Mouse (Mus musculus) MN1 (cell line): Measurements from ENCODE around the gene Chac1.

ENCODE experiments used
- DNase-seq: peaks from one replicate; pipeline ENCODE4 v3.0.0-alpha.2; 2016; ENCODE audit warnings: low spot score

The Chac1 gene

DNA sequence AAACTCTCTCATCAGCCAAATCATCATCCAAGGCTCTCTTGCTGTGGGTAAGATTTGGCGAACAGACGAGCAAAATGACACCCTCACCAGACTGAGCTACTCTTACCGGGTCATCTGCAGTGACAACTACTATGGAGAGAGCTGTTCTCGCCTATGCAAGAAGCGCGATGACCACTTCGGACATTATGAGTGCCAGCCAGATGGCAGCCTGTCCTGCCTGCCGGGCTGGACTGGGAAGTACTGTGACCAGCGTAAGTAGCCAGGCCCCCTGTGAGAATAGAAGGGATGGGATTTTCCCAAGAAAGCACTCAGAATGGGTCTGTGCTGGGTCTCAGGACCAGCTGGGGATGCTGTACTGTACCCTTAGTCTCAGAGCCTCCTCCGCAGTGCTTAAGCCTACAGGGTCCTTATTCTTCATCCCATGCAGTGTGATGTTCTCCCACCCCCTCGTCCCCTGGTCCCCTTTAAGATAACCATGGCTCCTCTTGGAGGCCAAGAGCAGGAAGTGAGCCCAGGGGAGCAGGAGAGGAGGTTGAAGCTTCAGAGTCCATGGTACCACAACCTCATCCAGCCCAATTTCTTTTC is 23.0 kb upstream of the Chac1 start:
- no peak for DNase-seq

DNA sequence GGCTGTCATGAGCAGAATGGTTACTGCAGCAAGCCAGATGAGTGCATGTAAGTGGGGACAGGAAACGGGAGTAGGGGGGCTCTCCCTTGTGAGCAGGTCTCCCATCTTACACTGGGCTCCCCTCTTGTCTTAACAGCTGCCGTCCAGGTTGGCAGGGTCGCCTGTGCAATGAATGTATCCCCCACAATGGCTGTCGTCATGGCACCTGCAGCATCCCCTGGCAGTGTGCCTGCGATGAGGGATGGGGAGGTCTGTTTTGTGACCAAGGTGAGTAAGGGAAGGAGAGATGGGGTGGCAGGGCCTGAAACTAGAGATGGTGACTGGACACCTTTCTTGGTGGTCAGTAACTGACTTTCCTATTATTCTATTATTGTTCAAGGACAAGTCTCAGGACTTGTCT is 22.5 kb upstream of the Chac1 start:
- DNase-seq, result no peak

GRCm38 (mm10) chr2:119329123-119329817 is 21.8 kb upstream of the Chac1 start:
- no peak for DNase-seq

GRCm38 (mm10) chr2:119330795-119331194 is 20.2 kb upstream of the Chac1 start:
- no peak for DNase-seq

GRCm38 (mm10) chr2:119332177-119332661 is 18.8 kb upstream of the Chac1 start:
- no peak for DNase-seq

- DNase-seq, result no peak
Measured at GRCm38 (mm10) chr2:119334135-119334534, 16.9 kb upstream of the Chac1 start.

DNA sequence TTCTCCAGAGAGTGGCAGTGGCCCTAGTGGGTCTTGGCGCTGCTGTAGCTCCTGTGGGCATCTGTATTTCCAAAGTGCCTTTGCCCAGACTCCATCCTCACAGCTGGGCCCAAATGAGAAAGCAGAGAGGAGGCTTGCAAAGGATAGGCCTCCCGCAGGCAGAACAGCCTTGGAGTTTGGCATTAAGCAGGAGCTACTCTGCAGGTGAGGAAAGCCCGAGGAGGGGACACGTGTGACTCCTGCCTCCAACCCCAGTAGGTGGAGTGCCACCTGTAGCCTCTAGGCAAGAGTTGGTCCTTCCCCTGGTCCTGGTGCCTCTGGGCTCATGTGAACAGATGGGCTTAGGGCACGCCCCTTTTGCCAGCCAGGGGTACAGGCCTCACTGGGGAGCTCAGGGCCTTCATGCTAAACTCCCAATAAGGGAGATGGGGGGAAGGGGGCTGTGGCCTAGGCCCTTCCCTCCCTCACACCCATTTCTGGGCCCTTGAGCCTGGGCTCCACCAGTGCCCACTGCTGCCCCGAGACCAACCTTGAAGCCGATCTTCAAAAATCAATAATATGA is 16.0 kb upstream of the Chac1 start:
- DNase-seq, result no peak

- no peak for DNase-seq
Measured at GRCm38 (mm10) chr2:119335535-119335934, 15.5 kb upstream of the Chac1 start.

GRCm38 (mm10) chr2:119336002-119336401 is 15.0 kb upstream of the Chac1 start:
- no peak for DNase-seq

GRCm38 (mm10) chr2:119336470-119336869 is 14.6 kb upstream of the Chac1 start:
- DNase-seq, result no peak

DNA sequence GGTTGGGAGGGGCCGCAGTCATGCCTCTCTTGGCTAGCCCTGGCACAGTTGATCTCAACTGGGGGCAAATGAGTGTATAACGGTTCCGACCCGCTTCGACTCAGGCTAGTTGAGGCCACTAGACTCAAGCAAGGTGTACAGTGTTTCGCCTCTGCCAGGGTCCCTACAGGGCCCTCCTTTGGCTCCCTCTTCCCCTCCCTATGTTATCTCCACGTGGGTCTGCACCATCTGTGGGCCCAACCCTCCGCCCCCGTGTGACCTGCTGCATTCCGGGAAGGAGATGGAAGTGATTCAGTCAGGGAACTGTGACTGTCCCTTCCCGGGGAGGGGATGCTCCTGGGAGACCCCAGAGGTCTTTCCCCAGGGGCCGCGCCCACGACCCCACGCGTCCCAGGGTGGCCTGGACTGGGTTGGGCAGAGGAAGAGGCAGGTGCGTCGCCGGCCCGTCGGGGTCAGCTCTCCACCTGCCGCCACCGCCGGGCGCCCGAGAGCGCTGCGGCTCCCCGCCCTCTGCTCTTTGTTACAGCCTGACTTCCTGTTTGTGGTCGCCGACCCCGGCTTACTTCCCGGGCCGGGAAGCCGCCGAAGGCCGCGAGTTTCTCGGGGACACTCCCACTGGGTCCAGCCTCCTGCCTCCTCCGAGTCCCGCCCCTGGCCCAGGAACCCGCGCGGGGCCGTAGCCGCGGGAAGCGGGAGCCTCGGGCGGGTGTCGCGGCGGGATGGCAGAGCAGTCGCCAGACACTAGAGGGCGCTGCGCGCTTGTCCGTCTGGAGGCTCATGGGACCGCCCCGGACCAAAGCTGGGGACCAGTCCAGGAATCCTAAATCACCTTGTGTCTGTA is 13.4 kb upstream of the Chac1 start:
- peak; percentile 90 for DNase-seq

DNA sequence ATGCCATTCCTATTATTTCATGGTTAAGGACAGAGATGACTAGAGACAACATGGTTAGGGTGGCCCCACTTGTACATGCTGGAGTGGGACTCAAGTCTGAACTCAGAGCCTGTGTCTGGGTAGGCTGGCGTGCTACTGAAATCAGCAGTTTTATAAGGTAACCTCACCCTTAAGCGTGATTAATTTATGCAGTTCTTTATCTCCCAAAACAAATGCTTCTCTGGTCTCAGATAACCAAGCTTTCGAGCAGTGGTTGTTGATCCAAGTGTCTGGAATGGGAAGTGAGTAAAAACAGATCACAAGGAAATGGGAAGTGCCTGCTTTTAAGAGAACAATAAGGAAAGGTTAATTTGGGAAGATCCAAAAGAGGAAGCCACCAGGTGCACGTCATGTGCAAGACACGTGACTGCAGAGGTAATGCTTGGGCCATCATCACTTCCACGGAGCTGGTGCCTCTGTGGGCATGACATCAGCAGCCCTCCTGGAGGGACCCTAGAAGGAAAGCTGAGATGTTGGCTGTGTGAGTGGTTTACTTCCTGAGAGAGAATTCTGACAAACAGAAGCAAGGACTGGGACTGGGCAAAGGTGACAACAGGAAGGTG is 6.4 kb upstream of the Chac1 start:
- no peak for DNase-seq

GRCm38 (mm10) chr2:119353707-119354106 is 2.7 kb downstream of the Chac1 start:
- no peak for DNase-seq

DNA sequence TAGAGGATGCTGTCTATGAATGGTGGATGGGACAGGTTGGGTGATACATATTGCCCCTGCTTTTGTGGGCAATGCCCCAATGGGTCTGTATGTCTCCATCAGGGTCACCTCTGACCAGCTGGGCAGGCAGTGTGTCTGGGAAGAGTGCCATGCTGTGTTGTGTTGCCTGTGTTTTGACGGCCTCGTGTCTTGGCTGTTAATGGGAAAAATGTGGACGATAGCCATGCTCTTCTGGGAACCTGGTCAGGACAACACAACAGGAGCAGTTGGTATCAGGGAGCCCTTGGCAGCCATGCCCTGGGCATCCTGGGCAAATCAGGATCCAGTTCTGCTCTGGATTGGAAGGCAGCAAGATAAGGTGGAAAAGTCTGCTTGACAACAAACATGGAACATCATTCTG is 4.1 kb downstream of the Chac1 start:
- peak; percentile 39 for DNase-seq

DNA sequence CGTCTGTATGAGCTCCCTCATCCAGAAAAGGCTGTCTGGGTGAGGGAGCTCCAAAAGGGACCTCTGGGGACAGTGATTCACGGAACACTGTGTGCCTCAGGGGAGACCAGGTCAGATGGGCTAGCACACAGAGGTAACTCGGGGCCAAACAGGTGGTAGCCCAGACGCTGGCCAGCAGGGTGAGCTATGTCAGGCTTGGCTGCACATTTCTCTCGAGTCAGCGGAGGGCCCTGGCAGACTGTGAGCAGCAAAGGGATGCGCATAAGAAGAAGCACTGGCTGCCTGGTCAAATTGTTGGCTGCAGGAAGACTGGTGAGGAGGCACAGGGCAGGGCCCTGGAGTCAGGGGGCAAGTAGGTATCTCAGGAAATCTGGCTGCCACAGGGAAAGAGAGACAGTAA is 4.6 kb downstream of the Chac1 start:
- DNase-seq, result peak; percentile 64

- DNase-seq, result no peak
Measured at GRCm38 (mm10) chr2:119356310-119356709, 5.3 kb downstream of the Chac1 start.

- DNase-seq, result no peak
Measured at GRCm38 (mm10) chr2:119356805-119357204, 5.8 kb downstream of the Chac1 start.

DNA sequence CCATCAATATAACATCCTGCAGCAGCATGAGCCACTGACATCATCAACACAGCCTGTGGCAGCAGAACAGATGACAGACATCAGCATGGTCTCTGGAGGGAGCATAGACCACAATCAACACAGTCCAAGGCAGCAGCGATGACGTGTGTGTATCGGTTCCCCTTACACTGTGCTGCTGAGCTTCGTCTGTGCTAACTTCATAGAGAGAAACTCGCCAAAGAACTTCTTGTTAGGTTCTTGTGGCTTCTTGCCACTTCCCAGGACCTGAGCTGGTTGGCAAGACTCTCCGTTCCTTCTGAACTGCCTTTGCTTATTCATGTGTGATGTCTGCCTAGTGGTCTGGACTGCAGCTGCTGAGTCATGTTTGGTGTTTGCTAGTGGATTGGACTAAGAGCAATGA is 7.2 kb downstream of the Chac1 start:
- DNase-seq, result no peak

DNA sequence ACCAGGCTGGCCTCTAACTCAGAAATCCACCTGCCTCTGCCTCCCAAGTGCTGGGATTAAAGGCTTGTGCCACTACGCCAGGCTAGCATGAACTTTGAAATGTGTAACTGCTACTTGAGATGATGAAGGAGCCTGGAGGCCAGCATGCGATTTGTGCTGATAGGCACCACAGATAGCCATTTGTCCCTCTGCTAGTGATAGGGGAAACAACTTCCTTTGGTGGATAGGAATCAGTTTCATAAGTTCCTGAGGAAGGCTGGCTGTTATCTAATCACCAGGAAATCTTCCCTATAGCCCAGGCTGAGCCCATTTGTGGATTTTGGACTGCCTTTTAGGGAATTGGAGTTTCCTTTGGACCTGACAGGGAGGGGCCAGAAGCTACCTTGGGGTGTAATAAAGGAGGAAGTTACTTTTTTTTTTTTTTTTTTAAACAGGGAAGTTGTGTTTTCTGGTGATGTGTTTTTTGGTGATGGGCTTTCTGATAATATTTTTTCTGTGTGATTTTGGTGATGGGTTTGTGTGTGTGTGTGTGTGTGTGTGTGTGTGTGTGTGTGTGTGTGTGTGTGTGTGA is 8.8 kb downstream of the Chac1 start:
- no peak for DNase-seq

DNA sequence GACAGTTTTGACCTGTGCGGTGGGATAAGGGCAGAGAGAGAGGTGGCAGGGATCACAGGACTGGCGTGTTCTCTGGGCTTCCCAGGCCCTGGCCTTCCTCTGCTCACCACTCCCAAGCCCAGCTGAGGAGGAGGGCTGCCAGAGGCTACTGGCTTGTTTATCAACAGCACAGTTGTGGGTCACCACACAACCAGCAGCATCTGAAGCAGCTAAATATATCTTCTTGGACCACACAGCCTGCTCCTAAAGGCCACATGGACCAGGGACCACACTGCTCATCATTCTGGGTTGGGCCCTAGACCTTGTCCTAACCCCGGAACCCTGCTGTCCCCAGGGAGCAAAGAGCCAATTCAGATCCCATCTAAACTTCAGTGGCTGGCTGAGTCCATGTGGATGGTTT is 13.9 kb downstream of the Chac1 start:
- DNase-seq, result no peak

DNA sequence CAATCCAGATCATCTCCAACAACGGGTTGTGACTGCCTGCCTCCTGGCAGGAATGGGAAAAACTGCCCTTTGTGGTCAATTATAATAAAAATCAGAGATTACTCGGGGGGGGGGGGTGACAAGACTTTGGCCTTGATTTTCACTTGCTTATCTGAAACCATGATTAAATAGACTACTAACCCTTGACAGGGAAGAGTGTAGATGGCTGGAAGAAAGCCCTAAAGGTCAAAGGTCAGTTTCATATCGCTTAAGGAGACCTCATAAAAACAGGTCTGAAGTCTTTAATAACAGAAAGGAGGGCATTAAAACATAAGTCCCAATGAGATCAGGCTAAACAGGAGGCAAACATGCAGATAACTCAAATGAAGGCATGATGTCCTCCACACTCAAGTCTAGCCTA is 16.3 kb downstream of the Chac1 start:
- DNase-seq, result no peak

DNA sequence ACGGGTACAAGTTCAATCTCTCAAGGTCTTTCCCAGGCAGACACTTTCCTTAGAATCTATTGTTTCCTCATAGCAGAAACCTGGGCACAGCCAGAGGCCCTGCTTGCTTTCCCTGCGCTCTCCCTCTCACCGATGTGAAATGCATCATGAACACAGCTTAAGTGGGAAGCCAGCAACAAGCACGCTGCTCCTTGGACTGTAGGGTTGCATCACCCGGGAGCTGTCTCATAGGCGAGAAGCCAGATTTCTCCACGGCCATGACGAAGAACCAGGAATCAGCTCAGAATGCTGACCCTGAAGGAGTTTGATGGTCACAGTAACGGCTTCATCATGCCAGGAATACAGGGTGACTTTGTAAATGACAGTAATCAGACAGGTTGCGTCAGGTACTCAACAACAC is 19.1 kb downstream of the Chac1 start:
- peak; percentile 36 for DNase-seq
